Mouse (Mus musculus) heart, postnatal 0 days (tissue): ENCODE results near the gene Stim1.

Experiments used
- CTCF ChIP-seq: IDR thresholded peaks from 2 replicates; pipeline ENCODE4 v1.5.1; 2016; ENCODE audit warnings: antibody characterized with exemption, control low read depth, low read depth
- EP300 ChIP-seq: IDR thresholded peaks from 2 replicates; pipeline ENCODE4 v1.6.1; 2016; ENCODE audit warnings: antibody characterized with exemption, low read depth

DNA sequence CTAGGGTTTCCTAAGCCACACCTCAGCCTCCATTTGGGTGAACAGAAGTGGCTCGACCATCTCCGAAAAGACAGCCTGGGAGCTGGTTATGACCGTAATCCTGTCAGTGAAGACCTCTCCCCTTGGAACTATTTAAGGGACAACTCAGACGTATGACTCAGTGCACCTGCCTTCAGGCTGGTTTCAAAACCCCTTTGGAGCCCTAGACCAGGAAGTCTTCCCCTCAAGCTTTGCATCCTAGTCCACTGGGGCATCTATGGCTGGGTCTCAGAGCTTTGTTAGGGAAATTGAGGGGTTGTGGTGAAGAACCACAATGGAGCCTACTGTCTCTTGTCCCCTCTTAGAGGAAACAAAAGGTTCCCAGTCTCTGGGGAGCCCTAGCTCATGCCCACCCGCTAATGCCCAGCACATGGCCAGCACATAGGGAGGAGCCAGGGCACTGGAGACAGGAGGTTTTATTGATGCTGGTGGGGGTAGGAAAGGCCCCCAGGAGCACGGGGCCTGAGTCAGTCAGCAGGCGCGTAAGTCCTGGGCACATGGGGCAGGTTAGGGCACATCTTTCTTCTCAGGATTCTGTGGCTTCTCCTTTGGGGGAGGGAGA lies 28.8 kb upstream of the Stim1 start:
- TF ChIP-seq EP300 (no peak), CTCF (no peak)
